Mouse (Mus musculus) layer of hippocampus, postnatal 14 days (tissue): ENCODE data around the gene Sorbs1. TPM values are rescaled to one million over a fixed set of nuclear protein-coding genes. Genes with fewer than 3 reads are reported as not detected.
"Not testable (repeated sequence)": the region's sequence is repeated elsewhere in the genome, so short reads cannot be mapped to it uniquely, and the experiment has no call there.

Experiments used
- DNase-seq, 2 experiments: peaks; one replicate each; pipeline ENCODE4 v3.0.0; 2021 to 2022; ENCODE audit warnings: low spot score in 2 of 2, mixed read lengths in 1 of 2
- long read RNA-seq, 2 experiments: library from polyadenylated mRNA; stranded (forward); transcript quantifications; one replicate each; pipeline ENCODE4 v2.0.0; 2021
- total RNA-seq, 2 experiments: library from RNA; stranded (reverse); gene quantifications; 2 replicates each; pipeline ENCODE4 v1.2.3; 2021

Sorbs1 gene
- total RNA-seq = 100 to 1,000 TPM; 182 to 186 TPM
- long read RNA-seq, experiment 1, partial matches to known transcripts = 17 of 50 reads
- long read RNA-seq, experiment 1, other reads (novel, unspliced or antisense) = 31 of 50 reads
- long read RNA-seq, experiment 2, partial matches to known transcripts = 7 of 32 reads
- long read RNA-seq, experiment 2, other reads (novel, unspliced or antisense) = 24 of 32 reads

DNA sequence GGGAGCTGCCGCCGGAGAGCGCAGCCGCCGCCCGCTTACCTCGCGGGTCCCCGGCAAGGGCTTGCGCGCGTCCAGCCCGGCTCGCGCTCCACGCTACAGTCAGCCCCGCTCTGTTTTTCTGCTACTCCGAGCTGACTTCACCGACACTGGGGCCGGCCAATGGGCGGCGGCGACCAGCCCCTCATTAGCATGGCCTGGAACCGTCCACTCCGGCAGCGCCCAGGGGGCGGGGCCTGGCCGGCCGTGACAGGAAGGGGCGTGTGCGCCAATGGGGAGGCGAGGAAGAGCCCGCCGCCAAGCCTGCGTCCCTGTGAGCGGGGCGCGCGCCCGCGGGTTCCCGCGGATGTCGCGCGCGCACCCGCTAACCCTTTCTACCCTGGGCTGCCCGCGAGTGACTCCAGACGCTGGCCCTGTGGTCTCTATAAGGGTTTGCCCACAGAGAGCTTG, at the start of gene Sorbs1:
TSS of gene Sorbs1 (minus strand) at position 148 of the 447 bp plus-strand sequence.
- peak; percentile 95 to 97 for DNase-seq

DNA sequence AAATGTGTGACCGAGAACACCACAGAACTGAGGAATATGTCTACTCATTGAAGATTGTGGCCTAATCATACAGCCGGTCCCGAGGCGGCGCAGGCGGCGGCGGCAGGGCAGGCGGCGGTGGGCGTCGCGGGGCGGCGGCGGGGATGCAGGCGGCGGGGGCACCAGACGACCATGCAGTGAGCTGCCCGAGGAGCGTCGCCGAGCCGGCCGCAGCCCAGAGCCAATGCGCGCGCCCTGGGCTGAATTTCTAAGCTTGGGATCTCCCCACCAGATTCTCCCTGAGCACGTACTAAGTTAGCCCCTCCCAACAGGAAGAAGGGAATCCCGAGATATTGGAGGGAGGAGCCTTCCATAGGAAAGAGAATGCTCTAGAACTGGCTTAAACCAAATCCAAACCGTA, 47.9 kb upstream of the Sorbs1 start:
- not testable (repeated sequence) for DNase-seq

DNA sequence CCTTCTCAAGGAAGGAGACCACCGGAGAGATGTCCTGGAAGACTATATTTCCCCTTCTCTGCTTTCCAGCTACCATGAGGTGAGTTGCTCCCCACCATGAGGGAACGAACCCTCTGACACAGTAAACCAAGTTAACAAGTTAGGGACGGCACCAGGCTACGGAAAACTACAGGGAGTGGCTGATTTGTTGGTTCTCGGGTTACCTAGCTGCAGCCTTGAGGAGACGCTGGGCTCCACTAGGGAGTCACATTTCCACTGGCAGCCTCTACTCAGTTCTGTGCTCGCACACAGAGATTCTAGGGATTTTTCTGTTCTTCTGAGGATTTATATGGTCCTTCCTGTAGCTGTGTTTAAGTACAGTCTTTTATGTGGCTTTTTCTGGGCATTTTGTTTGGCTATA, 42.5 kb upstream of the Sorbs1 start:
- no peak for DNase-seq

DNA sequence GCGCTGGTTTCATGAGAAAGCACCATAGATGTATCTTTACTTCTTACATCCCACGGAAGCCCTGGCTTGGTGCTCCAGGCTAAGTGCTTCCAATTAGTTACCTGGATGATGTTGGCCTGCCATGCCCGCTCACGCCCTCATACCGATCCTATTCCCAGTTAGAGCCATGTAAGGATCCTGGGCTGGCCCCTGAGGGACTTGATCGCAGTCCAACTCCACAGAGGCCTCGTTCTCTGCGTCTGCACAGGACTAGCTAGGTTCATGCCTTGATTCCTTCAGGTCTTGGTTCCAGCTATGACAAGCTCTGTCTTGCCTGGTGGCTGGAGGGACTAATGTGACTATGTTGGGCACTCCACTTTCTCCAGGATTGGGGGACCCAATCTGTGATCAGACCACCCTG, 41.6 kb upstream of the Sorbs1 start:
- DNase-seq = no peak

DNA sequence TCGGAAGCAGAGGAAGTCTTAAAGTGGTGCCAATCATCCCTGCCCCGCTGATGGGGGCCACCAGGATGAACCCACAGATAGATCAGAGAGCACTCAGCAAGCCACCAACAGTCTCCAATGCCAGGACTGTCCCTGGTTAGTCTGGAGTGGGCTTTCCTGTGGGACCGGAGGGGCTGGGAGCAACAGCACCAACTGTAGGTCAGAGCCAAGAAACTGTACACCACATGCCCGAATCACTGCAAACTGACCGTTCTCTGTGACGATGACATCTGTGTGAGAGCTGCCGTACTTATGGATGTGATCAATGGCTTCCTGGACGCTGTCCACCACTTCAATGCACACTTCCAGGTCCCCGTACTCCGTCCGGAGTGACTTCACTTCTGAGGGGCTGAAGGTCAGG, 40.8 kb upstream of the Sorbs1 start:
- DNase-seq = no peak

DNA sequence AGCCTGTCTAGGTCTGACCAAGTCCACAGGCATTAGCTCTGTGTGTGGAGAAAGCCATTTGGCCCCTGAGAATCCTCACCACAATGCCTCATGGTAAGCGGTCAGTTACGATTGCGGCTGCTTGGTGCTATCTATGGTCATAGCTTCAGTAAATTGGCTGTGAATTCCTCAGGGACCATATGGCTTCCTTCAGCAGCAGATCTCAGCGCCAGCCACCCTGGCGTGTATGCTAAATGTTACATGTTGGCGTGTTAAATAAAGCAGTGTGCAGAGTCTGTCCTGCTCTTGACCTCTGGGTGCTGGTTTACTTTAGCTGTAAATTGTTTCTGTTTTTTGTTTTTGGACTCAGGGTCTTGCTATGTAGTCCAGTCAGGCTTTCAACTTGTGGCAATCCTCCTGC, 40.3 kb upstream of the Sorbs1 start:
- DNase-seq = no peak

DNA sequence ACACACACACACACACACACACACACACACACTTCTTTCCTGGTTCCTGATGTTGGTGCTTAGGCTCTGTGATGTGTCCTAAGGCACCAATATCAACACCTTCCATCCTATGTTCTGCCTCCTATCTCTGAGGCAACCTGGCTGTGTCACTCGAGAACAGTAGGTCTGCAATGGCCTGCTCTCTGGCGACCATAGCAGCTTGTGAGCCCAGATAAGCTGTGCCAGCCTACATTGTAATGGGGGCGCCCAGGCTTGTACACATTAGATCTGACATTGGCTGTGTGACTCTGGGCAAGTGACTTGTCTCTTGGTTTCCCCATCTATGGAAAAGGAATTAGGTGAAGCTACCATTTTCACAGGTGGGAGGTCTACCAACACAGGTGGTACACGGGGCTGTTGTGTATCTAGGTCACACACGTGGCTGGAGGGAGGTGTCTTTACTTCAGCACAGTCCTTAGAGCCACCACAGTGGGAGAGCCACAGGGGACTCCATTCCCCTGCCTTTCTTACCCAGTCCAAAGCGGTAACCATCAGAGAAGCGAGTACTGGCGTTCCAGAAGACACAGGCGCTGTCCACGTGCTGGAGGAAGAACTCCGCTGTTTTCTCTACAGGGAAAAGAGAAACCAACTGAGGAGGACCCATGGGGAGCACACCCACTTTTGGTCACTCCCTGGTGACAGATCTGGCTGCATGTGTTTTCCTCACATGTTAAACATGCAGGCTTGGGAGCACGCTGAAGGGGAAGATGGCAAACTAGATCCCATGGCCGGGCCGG, 39.6 kb upstream of the Sorbs1 start:
- no peak for DNase-seq

DNA sequence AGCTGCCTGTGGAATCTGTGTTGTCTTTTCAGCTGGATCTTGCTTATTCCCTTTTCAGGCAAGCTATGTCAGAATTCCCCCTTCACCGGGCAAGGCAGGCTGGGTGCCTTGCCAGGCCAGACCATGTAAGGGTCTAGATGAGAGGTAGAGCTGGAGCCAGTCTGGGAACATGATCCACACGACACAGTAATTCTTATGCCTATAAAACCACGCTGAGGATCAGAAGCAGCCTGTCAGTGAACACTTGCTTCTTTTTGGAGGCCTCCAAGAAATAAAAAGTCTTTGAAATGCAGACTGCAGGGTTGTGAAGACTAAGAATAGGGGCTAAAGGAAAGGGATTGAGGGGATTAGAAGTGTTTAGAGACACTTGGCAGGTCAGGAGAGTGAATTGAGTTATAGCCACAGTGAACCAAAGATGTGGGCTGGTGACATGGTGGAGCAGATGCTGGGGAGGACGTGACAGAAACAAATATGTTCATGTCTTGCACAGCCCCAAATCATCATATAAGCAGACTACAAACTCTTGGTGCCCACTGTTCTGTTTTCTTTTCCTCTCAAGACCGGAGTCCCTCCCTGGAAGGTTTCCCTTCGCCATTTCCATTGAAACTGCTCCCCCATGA, 36.0 kb upstream of the Sorbs1 start:
- no peak for DNase-seq

DNA sequence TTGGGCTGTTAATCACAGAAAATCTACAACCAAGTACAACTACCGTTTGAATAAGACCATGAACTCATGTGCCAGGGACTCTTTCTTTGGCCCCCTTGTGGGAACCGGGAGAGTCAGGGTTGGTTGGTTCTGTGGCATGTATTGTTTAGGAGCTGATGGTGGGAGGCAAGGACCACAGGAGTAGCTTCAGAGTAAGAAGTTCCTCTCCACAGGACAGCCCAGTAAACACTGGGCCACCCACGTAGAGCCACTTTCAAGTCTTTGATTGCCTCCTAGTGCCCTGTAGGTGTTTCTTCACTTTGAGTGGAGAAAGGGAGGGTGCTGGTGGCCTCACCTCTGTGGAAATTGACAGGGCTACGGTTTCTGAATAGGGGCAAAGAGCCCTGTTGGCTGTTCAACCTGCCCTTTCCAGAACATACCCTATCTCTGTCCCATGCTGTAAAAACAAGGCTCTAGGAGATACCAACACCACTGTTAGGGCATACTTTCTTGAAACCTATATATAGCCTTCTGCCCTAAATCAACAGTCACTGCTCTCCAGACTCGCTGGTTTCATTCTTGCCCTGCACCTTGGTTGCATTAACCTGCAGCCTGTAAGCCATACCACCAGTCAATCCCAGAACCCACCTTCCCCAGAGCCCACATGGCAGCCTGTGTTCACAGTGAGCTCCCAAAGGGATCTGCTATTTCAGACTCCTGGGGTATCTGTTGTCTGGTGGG, 35.4 kb upstream of the Sorbs1 start:
- no peak for DNase-seq

DNA sequence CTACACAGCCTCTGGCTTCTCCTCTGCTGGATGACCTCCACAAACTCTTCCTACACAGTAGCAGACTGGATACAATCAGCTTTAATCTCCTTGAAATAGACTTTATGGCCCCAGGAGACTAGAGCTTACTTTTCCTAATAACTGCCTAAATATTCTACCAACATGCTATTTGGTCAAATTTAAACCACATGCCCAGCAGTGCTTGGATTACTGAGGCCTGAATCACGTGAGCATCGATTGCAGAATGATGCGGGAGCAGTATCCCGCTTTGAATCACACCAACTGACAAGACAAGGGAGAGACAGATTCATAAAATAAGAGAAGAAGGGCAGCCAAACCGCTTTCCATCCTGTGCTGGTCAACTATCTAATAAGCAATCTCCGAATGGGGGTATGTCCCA, 34.8 kb upstream of the Sorbs1 start:
- no peak for DNase-seq

DNA sequence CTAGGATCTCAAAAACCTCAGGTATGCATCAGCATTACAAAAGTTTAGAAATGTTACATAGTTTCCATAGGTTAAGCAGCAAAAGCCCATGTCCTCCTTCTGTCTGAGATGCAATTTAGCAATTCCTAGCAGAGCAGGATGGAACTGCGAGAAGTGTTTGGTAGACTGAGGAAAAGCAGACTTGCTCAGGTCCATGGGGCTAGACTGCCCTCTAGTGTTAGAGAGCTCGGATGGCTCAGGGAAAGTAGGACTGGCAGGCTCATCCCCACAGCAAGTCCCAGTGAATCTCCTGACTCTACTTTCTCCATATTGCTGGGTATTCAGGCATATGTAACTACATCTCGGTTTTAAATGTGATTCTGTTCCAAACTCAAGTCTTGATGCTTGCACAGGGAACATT, 31.3 kb upstream of the Sorbs1 start:
- peak; percentile 67 to 84 for DNase-seq

DNA sequence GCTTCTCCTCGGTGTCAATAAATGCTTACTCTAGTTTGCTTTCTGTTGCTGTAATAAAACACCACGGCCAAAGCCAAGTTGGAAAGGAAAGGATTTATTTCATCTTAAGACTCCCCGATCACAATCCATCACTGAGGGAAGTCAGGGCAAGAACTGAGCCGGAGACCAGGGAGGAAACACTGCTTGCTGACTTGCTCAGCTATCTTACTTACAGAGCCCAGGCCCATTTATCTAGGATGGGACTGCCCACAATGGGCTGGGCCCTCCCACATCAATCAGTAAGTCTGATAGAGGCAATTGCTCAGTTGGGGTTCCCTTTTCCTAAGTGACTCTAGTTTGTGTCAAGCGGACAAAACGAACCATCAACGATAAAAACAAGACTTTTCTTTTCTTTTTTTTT, 29.2 kb upstream of the Sorbs1 start:
- DNase-seq = no peak

DNA sequence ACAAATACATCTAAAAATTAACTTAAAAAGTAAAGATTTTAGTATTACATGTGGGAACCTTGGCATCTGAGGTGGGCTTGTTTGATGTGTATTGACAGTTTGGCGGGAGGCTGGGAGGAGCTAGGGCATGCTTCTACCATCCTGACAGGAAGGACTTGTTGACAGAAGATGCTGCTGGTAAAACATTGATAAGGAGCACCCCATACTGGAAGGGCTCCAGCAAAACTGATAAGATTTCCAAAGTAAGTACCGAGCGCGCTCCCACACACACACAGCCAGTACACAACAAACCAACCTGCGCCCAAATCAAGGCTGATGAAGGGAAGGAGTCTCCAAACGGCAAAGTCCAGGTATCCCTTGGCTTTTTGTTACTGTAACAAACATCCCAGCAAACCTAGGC, 22.9 kb upstream of the Sorbs1 start:
- DNase-seq = no peak

DNA sequence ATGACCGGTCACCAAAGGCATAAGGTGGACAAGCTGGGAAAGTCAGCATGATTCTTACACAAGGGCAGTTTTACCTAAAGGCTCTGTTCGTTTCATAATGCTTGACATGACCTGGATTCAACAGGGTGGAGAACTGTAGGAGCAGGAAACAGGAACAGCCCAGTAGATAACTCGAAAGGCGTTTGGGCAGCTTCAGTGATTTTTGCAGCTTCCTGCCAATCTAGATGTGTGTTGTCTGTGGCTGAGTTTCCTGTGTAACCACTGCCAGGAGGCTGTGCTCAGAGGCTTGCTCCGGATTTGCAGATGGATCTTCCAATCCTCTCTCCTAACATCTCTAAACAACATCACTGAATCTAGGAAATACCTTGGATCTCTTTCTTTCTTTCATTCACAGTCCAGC, 18.9 kb upstream of the Sorbs1 start:
- DNase-seq = no peak

DNA sequence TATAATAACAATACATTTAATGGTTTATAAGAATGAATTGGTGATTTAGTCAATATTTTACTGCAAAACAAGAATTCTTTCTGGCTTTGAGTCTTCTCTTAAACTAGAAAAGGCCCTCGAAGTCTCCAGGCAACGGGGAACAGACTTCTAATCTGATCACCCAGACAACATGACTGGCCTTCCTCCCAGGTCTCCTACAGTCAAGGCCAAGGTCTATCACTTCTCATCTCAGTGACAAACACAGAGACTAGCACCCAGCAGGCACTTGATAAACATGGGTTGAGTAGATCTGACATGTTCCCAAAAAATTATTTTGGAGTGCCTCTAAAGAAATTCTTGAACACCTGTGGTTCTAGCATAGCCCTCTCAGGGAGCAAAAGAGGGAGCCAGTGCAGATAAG, 16.7 kb upstream of the Sorbs1 start:
- DNase-seq = no peak

DNA sequence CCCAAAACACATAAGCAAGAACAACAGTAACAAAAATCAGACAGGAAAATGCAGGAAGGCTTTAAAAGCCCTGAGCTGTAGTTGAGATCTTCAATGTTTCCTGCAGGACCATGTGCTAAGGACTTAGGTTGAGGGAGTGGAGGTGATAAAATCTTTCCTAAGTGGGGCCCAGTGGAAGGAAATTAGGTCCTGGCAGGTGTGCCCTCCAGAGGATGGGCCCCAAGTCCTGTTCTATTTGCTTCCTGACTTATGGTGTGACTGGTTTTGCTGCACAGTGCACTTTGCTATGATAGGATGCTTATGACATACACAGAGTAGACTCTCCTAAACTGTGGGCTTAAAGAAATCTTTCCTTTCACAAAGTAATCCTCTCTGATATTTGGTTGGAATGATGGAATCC, 14.7 kb upstream of the Sorbs1 start:
- DNase-seq = no peak

DNA sequence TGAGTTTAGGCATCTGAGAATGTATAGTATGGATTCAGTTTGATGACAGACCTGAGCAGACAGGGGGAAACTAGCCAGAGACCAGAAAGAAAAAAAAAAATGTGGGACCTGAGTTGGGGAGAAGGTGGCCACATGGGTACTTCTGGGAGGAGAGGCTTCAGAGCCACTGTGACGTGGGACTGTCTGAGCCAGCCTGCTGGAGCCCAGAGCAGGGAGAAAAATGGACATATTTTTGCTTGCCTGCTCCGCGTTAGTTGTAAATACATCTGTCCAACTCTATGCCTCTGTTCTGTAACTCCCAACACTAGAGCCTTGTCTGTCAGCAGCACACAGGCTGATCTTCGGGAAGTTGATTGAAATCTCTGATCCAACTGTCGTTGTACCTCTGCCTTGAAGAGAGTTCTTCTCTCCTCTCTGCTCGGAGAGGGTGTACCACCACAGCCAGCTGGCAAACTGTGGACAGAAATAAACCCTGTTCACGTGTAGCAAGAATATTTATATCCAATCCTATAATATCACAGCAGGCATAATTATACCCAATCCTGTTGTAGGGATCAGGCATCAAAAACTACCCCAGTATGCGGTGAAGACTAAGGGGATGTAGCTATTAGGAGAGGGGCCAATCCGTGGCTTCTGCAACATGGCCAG, 12.9 kb upstream of the Sorbs1 start:
- no peak for DNase-seq

DNA sequence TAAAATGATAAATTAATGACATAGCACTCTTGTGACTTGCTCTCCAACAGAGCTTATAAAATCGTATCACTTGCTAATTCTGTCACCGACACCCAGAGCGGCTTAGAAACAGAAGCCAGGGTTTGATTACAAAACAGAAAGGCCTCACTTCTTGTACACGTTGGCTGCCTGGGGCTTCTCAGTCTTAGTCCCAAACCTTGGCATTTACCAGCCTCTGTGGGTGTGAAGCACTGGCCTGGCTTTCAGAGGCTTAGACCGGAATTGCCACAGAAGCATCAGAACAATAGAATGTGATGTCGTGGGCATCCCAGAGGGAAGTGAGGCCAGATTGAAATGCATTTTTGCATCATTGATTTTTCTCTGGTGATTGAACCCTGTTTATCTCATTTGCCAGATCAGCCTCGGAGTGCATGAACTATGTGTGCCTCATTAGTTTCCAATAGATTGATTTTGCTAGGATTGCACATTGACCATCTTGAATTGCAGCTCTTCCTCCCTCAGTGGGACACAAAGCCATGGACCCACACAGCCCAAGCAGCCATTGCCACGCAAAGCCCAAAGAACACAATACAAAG, 9.9 kb upstream of the Sorbs1 start:
- no peak for DNase-seq

DNA sequence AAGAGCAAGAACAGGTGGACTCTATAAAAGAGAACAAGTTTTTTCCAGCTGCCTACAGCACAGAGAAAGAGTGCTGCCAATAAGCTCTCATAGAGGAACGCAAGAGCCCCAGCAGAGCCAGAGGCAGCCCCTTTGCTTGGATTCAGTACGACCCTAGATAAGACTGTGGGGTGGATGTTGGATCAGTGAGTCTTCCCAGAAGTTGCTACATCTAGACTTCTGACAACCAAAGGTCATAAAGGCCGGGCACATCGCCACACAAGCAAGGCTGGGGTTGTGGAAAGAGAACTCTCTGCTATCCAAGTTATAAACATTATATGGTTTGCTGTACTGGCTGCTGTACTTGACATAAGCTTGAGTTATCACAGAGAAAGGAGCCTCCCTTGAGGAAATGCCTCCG, 6.8 kb upstream of the Sorbs1 start:
- no peak for DNase-seq

DNA sequence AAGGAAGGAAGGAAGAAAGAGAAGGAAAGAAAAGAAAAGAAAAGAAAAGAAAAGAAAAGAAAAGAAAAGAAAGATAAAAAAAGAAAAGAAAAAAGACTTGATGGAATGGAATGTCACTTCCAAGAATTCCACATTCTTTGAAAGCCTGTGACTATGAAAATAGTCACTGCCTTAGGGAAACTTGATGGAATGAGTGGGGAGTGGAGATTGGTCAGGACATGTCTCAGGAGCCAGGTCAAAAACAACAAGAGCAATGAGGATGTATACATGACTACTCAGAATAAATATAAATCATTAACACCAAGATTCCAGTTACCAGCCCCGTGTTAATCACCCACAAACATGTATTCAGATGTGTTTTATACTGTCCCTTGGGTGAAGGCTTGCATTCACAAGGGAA, 5.1 kb upstream of the Sorbs1 start:
- DNase-seq = no peak

DNA sequence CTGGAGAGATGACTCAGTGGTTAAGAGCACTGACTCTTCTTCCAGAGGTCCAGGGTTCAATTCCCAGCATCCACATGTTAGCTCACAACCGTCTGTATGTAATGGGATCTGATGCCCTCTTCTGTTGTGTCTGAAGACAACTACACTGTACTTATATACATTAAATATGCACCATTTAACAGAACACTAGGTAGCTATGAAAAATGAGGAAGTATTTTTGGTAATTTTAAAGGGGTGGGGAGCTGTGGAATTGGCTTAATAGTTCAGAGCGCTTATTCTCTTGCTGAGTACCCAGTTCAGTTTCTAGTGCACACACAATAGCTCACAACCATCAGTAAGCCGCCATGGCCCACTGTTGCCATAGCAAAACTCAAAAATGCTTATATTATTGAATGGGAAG, 2.0 kb upstream of the Sorbs1 start:
- DNase-seq = no peak
